Mouse (Mus musculus) heart, postnatal 14 days (tissue): ENCODE data around the gene Prpf38a. TPM values are rescaled to one million over a fixed set of nuclear protein-coding genes. Genes with fewer than 3 reads are reported as not detected.

ENCODE experiments used
- total RNA-seq, 2 experiments: library from RNA; stranded (reverse); gene quantifications; 2 replicates each; pipeline ENCODE4 v1.2.3; 2021

Gene Prpf38a
- total RNA-seq, 2 experiments from 2014 or later = 20.6 to 21.4 TPM

Other genes starting within 250 kb of the Prpf38a start
- not detected for gene Shisal2a, start 196.0 kb downstream of the Prpf38a start, total RNA-seq
- gene Gpx7, start 172.4 kb downstream of the Prpf38a start, total RNA-seq = 10 to 100 TPM; 12.7 to 13.9 TPM
- 10 to 100 TPM; 28.9 to 31.7 TPM for gene Tut4, start 119.9 kb downstream of the Prpf38a start, total RNA-seq
- under 1 TPM in 1 of 2 experiments, not detected in 1; 0.71 TPM for gene Orc1, start 87 bp upstream of the Prpf38a start, total RNA-seq
- 10 to 100 TPM; 14.6 to 17.6 TPM for gene Cc2d1b, start 40.6 kb upstream of the Prpf38a start, total RNA-seq
- gene 3110021N24Rik, start 140.3 kb upstream of the Prpf38a start, total RNA-seq = under 1 TPM; 0.14 to 0.61 TPM
- 10 to 100 TPM; 23.1 to 24.2 TPM for gene Zfyve9, start 201.5 kb upstream of the Prpf38a start, total RNA-seq